ENCODE assay signal across 8 mouse cellular contexts in the genomic region with DNA sequence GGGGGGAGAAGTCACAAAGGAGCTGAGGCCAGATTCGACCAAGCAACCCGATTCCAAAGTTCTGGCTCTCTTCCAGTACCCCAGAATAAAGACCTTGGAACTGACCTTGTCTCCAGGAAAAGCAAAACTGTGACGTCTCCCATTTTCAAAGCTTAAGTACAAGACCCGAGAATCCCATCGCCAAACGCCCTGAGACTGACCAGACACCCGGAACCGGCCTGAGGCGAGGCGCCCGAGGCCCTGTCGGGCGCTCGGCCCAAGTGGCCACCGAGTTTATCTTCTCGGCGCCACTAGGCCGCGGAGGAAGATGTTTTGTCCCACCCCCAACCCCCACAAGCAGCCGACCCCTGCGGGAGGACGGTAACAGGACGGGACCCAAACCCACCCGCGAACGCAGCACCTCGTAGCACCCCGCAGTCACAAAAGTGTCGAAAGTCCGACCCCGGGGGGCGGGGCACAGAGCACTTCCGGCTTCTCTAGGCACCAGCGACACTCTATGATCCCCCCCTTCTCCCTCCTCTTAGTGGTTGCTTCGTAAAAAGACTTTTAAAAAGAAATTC. TPM values are rescaled to one million over a fixed set of nuclear protein-coding genes. Genes with fewer than 3 reads are reported as not detected.
A peak's percentile ranks its signal among the peaks of the same experiment; 100 is the strongest.
DNase-seq lines count a peak whose midpoint lies in the region; ATAC-seq lines count a peak whose summit lies in the region.

A gene (minus strand): TSS at position 469 of the 560 bp plus-strand sequence.

- DNase-seq in CD4-positive helper T cell, adult 2 months (ENCODE audit: low read depth, low spot score): peak; percentile 88
- DNase-seq in brain, embryonic 18.5 days (ENCODE audit: low read depth, low spot score): peak; percentile 73
- peak; percentile 92 for DNase-seq in kidney, postnatal 10 days
- peak; percentile 75 for DNase-seq in liver, embryonic 13.5 days
- peak; percentile 84 for DNase-seq in neural tube, embryonic 10.5 days (ENCODE audit: extremely low spot score, low spot score)

- peak within 1 kb of the TSS; percentile 94 for H3K9ac ChIP-seq in heart, embryonic 13.5 days
- peak within 1 kb of the TSS; percentile 91 for H3K9ac ChIP-seq in liver, embryonic 13.5 days
- H3K9ac ChIP-seq in stomach, embryonic 16.5 days (ENCODE audit: low read length): peak within 1 kb of the TSS; percentile 94

- under 1% methylated on average over 35 of the region's 35 CpGs for WGBS in heart, embryonic 13.5 days
- under 1% methylated on average over 35 of the region's 35 CpGs for WGBS in liver, embryonic 13.5 days (ENCODE audit: insufficient replicate concordance)
- WGBS in stomach, embryonic 16.5 days: 0% methylated on average over 35 of the region's 35 CpGs

- peak within 1 kb of the TSS; percentile 81 for H3K4me2 ChIP-seq in heart, embryonic 13.5 days
- H3K4me2 ChIP-seq in liver, embryonic 13.5 days: peak within 1 kb of the TSS; percentile 82
- peak within 1 kb of the TSS; percentile 69 for H3K4me2 ChIP-seq in stomach, embryonic 16.5 days (ENCODE audit: low read depth, low read length)

- peak; percentile 98 for ATAC-seq in erythroid progenitor cell, adult 5-6 weeks (replicated peaks; ENCODE audit: low FRiP score, poor library complexity, severe bottlenecking)
- peak; percentile 78; the same call in 1 of the 2 replicates for ATAC-seq in heart, embryonic 13.5 days (ENCODE audit: extremely low read depth, insufficient number of reproducible peaks, low FRiP score, low TSS enrichment)
- ATAC-seq in liver, embryonic 13.5 days (ENCODE audit: low read depth): peak; percentile 93
- ATAC-seq in stomach, embryonic 16.5 days (ENCODE audit: insufficient read depth, low FRiP score): peak; percentile 93

- H3K36me3 ChIP-seq in heart, embryonic 13.5 days: peaks cover 15% of the 10 kb centered on the region
- H3K36me3 ChIP-seq in liver, embryonic 13.5 days: peaks cover 17% of the 10 kb centered on the region
- H3K36me3 ChIP-seq in stomach, embryonic 16.5 days (ENCODE audit: control insufficient read depth, insufficient read depth, low read length): no peaks in the 10 kb centered on the region

- H3K4me1 ChIP-seq in heart, embryonic 13.5 days: peaks cover 35% of the 10 kb centered on the region
- peaks cover 20% of the 10 kb centered on the region for H3K4me1 ChIP-seq in liver, embryonic 13.5 days (replicated peaks)
- peaks cover 12% of the 10 kb centered on the region for H3K4me1 ChIP-seq in stomach, embryonic 16.5 days (ENCODE audit: control insufficient read depth, insufficient read depth, low read length)

- no peaks in the 10 kb centered on the region for H3K27me3 ChIP-seq in heart, embryonic 13.5 days (replicated peaks)
- no peaks in the 10 kb centered on the region for H3K27me3 ChIP-seq in liver, embryonic 13.5 days
- H3K27me3 ChIP-seq in stomach, embryonic 16.5 days (ENCODE audit: control insufficient read depth, insufficient read depth, low read length): no peaks in the 10 kb centered on the region

- peak within 1 kb of the TSS; percentile 82 for H3K4me3 ChIP-seq in heart, embryonic 13.5 days
- peak within 1 kb of the TSS; percentile 86 for H3K4me3 ChIP-seq in liver, embryonic 13.5 days (replicated peaks)
- peak within 1 kb of the TSS; percentile 86 for H3K4me3 ChIP-seq in stomach, embryonic 16.5 days (replicated peaks; ENCODE audit: low read length)

- H3K9me3 ChIP-seq in heart, embryonic 13.5 days: no peaks in the 10 kb centered on the region
- no peaks in the 10 kb centered on the region for H3K9me3 ChIP-seq in liver, embryonic 13.5 days (replicated peaks)
- no peaks in the 10 kb centered on the region for H3K9me3 ChIP-seq in stomach, embryonic 16.5 days (replicated peaks; ENCODE audit: control insufficient read depth, low read length)

- peak within 1 kb of the TSS; percentile 91 for H3K27ac ChIP-seq in heart, embryonic 13.5 days (replicated peaks)
- peak within 1 kb of the TSS; percentile 88 for H3K27ac ChIP-seq in liver, embryonic 13.5 days
- H3K27ac ChIP-seq in stomach, embryonic 16.5 days (ENCODE audit: low read length): peak within 1 kb of the TSS; percentile 82

RNA-seq across cellular contexts. Expression of the gene that starts here (rescaled TPM):
- 33.5 and 39.4 TPM in 2 replicates for total RNA-seq in erythroid progenitor cell, adult 5-6 weeks (2015; ENCODE audit: low replicate concordance)
- total RNA-seq in erythroid progenitor cell, adult 5-6 weeks (2017; ENCODE audit: low replicate concordance): 23.8 and 29.0 TPM in 2 replicates
- 61.2 and 72.2 TPM in 2 replicates for polyA plus RNA-seq in heart, embryonic 13.5 days (2015; fragmentation: Nextera tagmentation; extraction: Ambion mirVana)
- polyA plus RNA-seq in liver, embryonic 13.5 days (2015; fragmentation: Nextera tagmentation; extraction: Ambion mirVana): 30.1 and 33.6 TPM in 2 replicates
- 66.8 and 73.7 TPM in 2 replicates for polyA plus RNA-seq in stomach, embryonic 16.5 days (2015; fragmentation: Nextera tagmentation; extraction: Ambion mirVana)

Comparison
In these comparisons a context has a peak if more than half of its experiments do, and no peak if none do; other contexts are left out.
1. Peak in every context shown above with its lines: DNase-seq, ATAC-seq, H3K4me3 ChIP-seq and H3K27ac ChIP-seq.